Mouse (Mus musculus) spleen, adult 18-20 months (tissue): ENCODE measurements around the gene Gab2.

ENCODE experiments used
- DNase-seq, 2 experiments: peaks; one replicate each; pipeline ENCODE4 v3.0.0; 2022; ENCODE audit warnings: mixed read lengths in 2 of 2

Gene Gab2

GRCm38 (mm10) chr7:97348318-97348717 is 266.9 kb downstream of the Gab2 start:
- DNase-seq, result no peak

- no peak for DNase-seq
These were observed 267.4 kb downstream of the Gab2 start for GRCm38 (mm10) chr7:97348836-97349235.

- DNase-seq, result no peak
These were observed 268.1 kb downstream of the Gab2 start for GRCm38 (mm10) chr7:97349438-97349837.

GRCm38 (mm10) chr7:97350891-97351290 is 269.5 kb downstream of the Gab2 start:
- DNase-seq, result no peak

GRCm38 (mm10) chr7:97351792-97352513 is 270.6 kb downstream of the Gab2 start:
- DNase-seq, result no peak

DNA sequence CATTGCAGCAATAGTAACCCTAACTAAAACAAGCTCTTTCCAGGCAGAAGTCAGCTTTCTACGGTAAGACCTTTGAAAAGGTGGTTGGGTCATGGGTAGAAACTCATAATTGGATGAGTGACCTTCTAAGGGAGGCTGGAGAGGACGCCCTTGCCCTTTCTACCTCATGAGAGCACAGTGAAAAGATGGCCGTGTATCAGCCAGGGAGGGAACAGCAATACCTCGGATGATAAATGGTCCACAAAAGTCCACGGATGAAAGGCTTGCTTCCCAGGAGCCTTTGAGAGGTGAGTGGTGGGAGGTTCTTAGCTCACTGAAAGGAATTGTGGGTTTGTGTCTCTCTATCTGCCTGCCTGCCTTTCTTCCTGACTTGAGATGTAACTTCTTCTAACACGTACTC is 272.0 kb downstream of the Gab2 start:
- no peak for DNase-seq

GRCm38 (mm10) chr7:97355068-97355841 is 273.9 kb downstream of the Gab2 start:
- peak in 1 of 2 experiments; percentile 15 for DNase-seq

- no peak for DNase-seq
These were observed 274.9 kb downstream of the Gab2 start for GRCm38 (mm10) chr7:97356253-97356652.

- no peak for DNase-seq
These were observed 275.5 kb downstream of the Gab2 start for GRCm38 (mm10) chr7:97356875-97357276.

- no peak for DNase-seq
These were observed 276.5 kb downstream of the Gab2 start for GRCm38 (mm10) chr7:97357840-97358239.

GRCm38 (mm10) chr7:97358347-97358746 is 277.0 kb downstream of the Gab2 start:
- no peak for DNase-seq
